Mouse (Mus musculus) MEL (cell line): ENCODE data around the gene Marveld3.

Source experiments
- CTCF ChIP-seq, 3 experiments: IDR thresholded peaks in 2 of 3; conservative IDR thresholded peaks in 1 of 3; 2 replicates each; pipeline ENCODE4 v1.5.1; 2011 to 2012; ENCODE audit warnings: low read length in 3 of 3, low read depth in 2 of 3, mild to moderate bottlenecking in 2 of 3, improper control_type of control experiment in 1 of 3, inconsistent platforms in 1 of 3, mixed read lengths in 1 of 3, moderate library complexity in 1 of 3; ENCODE audit not compliant: control insufficient read depth in 1 of 3, insufficient read depth in 1 of 3, poor library complexity in 1 of 3, severe bottlenecking in 1 of 3
- ETS1 ChIP-seq: IDR thresholded peaks from 2 replicates; pipeline ENCODE4 v1.6.1; 2012; ENCODE audit warnings: low read depth, mild to moderate bottlenecking, inconsistent platforms, low read length, improper control_type of control experiment, moderate library complexity
- GATA1 ChIP-seq: IDR thresholded peaks from 2 replicates; pipeline ENCODE4 v1.6.1; 2011; ENCODE audit warnings: low read depth, low read length, improper control_type of control experiment
- POLR2A ChIP-seq, 2 experiments: IDR thresholded peaks; 2 replicates each; pipeline ENCODE4 v1.6.1; 2011 to 2012; ENCODE audit warnings: low read length in 2 of 2, mild to moderate bottlenecking in 2 of 2, control low read depth in 1 of 2, improper control_type of control experiment in 1 of 2, low read depth in 1 of 2, moderate library complexity in 1 of 2; ENCODE audit not compliant: control insufficient read depth in 1 of 2, insufficient read depth in 1 of 2, poor library complexity in 1 of 2
- POLR2AphosphoS2 ChIP-seq: IDR thresholded peaks from 2 replicates; pipeline ENCODE4 v1.6.1; 2011; ENCODE audit warnings: low read length, improper control_type of control experiment

DNA sequence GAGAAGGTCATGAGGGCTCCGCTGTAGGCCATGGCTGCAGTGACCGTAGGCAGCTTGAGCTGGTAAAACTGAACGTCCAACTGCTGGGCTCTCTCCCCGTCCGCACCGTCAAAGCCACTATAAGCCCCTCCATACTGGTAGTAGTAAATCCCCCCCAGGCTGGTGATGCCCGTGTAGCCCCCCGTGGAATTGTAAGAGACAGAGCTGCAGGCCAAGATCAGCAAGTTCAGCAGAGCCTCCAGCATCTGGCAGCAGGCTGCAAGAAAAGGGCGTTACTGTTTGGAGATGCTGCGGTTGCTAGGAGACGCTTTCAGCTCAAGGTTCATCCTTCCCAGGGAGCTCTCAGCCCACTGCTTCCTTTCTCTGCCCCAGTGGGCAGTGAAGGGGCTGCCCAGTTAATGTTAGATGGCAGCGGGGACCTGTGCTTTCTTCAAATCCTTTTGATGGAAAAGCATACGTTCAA lies 7.5 kb downstream of the Marveld3 start:
- TF ChIP-seq POLR2A (IDR thresholded peaks at IDR 0.05; ENCODE audit: control insufficient read depth in 1 of 2, insufficient read depth in 1 of 2, low read depth in 1 of 2, low read length in 2 of 2, poor library complexity in 1 of 2) (no peak), CTCF (IDR thresholded peaks at IDR 0.05 in 2 of 3, conservative IDR thresholded peaks at IDR 0.05 in 1 of 3; ENCODE audit: control insufficient read depth in 1 of 3, insufficient read depth in 1 of 3, low read depth in 2 of 3, low read length in 3 of 3, poor library complexity in 1 of 3, severe bottlenecking in 1 of 3) (no peak), ETS1 (no peak), POLR2AphosphoS2 (no peak), GATA1 (no peak)
